Mouse (Mus musculus) stomach, postnatal 0 days (tissue): ENCODE results near the gene Ddx58.

Experiments
- CTCF ChIP-seq: IDR thresholded peaks from 2 replicates; pipeline ENCODE4 v1.5.1; 2016; ENCODE audit warnings: antibody characterized with exemption, low read depth, mild to moderate bottlenecking, moderate library complexity
- EP300 ChIP-seq: optimal IDR thresholded peaks from 2 replicates; pipeline ENCODE3; 2016; ENCODE audit warnings: antibody characterized with exemption

- TF ChIP-seq CTCF (peak; percentile 84), EP300 (no peak)
These were observed 56.8 kb downstream of the Ddx58 start for GRCm38 (mm10) chr4:40182651-40183320.
